Mouse (Mus musculus) cortical plate, adult 2 months (tissue): ENCODE measurements around the gene Mast4.

Source experiments
- CTCF ChIP-seq: fragments of 200-500 bp; IDR thresholded peaks from 2 replicates; pipeline ENCODE4 v1.5.1; 2011; ENCODE audit warnings: mild to moderate bottlenecking, control low read depth, low read length; ENCODE audit not compliant: insufficient read depth; ENCODE audit errors: extremely low read depth
- POLR2A ChIP-seq: fragments of 200-500 bp; IDR thresholded peaks from 2 replicates; pipeline ENCODE4 v1.6.1; 2011; ENCODE audit warnings: mild to moderate bottlenecking, low read length, control low read depth; ENCODE audit not compliant: insufficient read depth; ENCODE audit errors: extremely low read depth

DNA sequence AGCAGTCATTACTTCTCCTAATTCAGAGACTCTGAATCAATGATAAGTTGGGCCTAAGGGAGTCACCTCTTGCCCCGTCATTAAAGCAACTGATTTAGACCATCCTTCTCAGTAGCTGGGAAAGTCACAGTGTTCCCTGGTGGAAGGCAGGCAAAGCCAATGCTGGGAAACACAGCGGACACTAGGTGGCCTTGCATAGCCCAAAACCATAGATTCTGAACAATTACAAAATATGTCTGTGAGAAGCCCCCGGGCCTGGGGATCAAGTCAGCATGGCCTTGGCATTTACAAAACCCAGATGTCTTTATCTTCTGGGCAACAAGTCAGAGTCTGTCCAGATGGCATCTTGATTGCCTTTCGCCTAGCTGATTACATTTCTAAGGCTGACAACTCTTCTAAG lies 649.4 kb downstream of the Mast4 start:
- TF ChIP-seq POLR2A (no peak), CTCF (no peak)
